ENCODE assay signal across 8 mouse cellular contexts in genomic region chr13:89779208-89779911, GRCm38 (mm10). TPM values are rescaled to one million over a fixed set of nuclear protein-coding genes. Genes with fewer than 3 reads are reported as not detected.
DNase-seq lines count a peak whose midpoint lies in the region; ATAC-seq and TF ChIP-seq lines count a peak whose summit lies in the region.

No protein-coding gene starts in this region.

- H3K4me1 ChIP-seq in liver, embryonic 14.5 days (replicated peaks; ENCODE audit: control insufficient read depth in 2 of 2, insufficient read depth in 2 of 2, low read length in 1 of 2): no peaks in the 10 kb centered on the region; a peak in 1 of 4 replicates

- WGBS in liver, embryonic 14.5 days (ENCODE audit: insufficient replicate concordance): 48% methylated on average over 7 of the region's 7 CpGs

- TF ChIP-seq CTCF in gastrocnemius, adult 2 months (IDR thresholded peaks at IDR 0.05): peak; percentile 72
- TF ChIP-seq CTCF in liver, embryonic 14.5 days (IDR thresholded peaks at IDR 0.05; ENCODE audit: low read depth): peak; percentile 37; the same call in 1 of the 2 replicates

- intact Hi-C loops in gastrocnemius, adult 2 months (cut with DNase I): loop anchor here (1.0 kb wide), 2 partner anchors 1062 to 1107 kb away; no protein-coding TSS in a partner anchor

- ATAC-seq in liver, embryonic 14.5 days (ENCODE audit: insufficient read depth): no peak
- no peak for ATAC-seq in erythroid progenitor cell, adult 5-6 weeks (replicated peaks; ENCODE audit: low FRiP score, poor library complexity, severe bottlenecking)

- no peak for TF ChIP-seq EP300 in liver, embryonic 14.5 days (IDR thresholded peaks at IDR 0.05; ENCODE audit: low read depth)

- H3K4me2 ChIP-seq in liver, embryonic 14.5 days (ENCODE audit: low read depth): no peak overlapping the region

- no peak overlapping the region for H3K27ac ChIP-seq in gastrocnemius, adult 2 months
- no peak overlapping the region for H3K27ac ChIP-seq in liver, embryonic 14.5 days

- DNase-seq in 416B (ENCODE audit: low read depth) (peak; percentile 70), MEL-GATA-1-ER (ENCODE audit: extremely low read depth, low read depth) (peak; percentile 20)
- DNase-seq in cerebellum, adult 9-10 months: peak; percentile 45
- DNase-seq in gastrocnemius, adult 2 months: peak; percentile 68
- DNase-seq in kidney, postnatal 10 days: peak; percentile 82
- DNase-seq in liver, embryonic 14.5 days (ENCODE audit: low read depth in 3 of 3, low spot score in 3 of 3): peak; percentile 4 to 13 (median 12)
- peak; percentile 86 for DNase-seq in retina, postnatal 1 day

- H3K9ac ChIP-seq in liver, embryonic 14.5 days (replicated peaks): no peak overlapping the region

- no peak overlapping the region for H3K4me3 ChIP-seq in gastrocnemius, adult 2 months
- no peak overlapping the region for H3K4me3 ChIP-seq in liver, embryonic 14.5 days (ENCODE audit: insufficient read depth in 1 of 2, low read depth in 2 of 2, low read length in 2 of 2)

- H3K27me3 ChIP-seq in liver, embryonic 14.5 days (ENCODE audit: control insufficient read depth, insufficient read depth, low read length): no peaks in the 10 kb centered on the region

- no peaks in the 10 kb centered on the region for H3K9me3 ChIP-seq in liver, embryonic 14.5 days (ENCODE audit: control insufficient read depth, low read length)

- H3K36me3 ChIP-seq in liver, embryonic 14.5 days (replicated peaks; ENCODE audit: control insufficient read depth, insufficient read depth, low read depth): no peaks in the 10 kb centered on the region

RNA-seq across cellular contexts. Expression of gene Vcan, which starts 37.1 kb away (rescaled TPM):
- total RNA-seq in gastrocnemius, adult 2 months (2021): 1 to 10 TPM; 3.1 to 5.7 TPM
- polyA plus RNA-seq in liver, embryonic 14.5 days (2012; rRNA removed): 0.41 and 1.6 TPM in 2 replicates
- polyA plus RNA-seq in liver, embryonic 14.5 days (2014; fragmentation: Nextera tagmentation; extraction: Ambion mirVana): 0.88 and 1.3 TPM in 2 replicates
- total RNA-seq in erythroid progenitor cell, adult 5-6 weeks (2015; ENCODE audit: low replicate concordance): under 0.01 and 10.1 TPM in 2 replicates
- 0.45 and 0.90 TPM in 2 replicates for total RNA-seq in erythroid progenitor cell, adult 5-6 weeks (2017; ENCODE audit: low replicate concordance)

Comparison
In these comparisons a context has a peak if more than half of its experiments do, and no peak if none do; other contexts are left out.
1. DNase-seq: peak in every context shown above with its lines; median percentile 86 in retina, postnatal 1 day; 82 in kidney, postnatal 10 days; 70 in 416B; 68 in gastrocnemius, adult 2 months; 45 in cerebellum, adult 9-10 months; 20 in MEL-GATA-1-ER; 12 in liver, embryonic 14.5 days.